Mouse (Mus musculus) heart, adult 2 months (tissue): Measurements from ENCODE around the gene Alkbh5. TPM values are rescaled to one million over a fixed set of nuclear protein-coding genes. Genes with fewer than 3 reads are reported as not detected.

Experiments used
- DNase-seq, 2 experiments: peaks; one replicate each; pipeline ENCODE4 v3.0.0; 2021
- H3K27ac ChIP-seq: fragments of 200-600 bp; 2 replicates; pipeline ENCODE4 v1.8.1; 2022
- H3K27me3 ChIP-seq: fragments of 200-500 bp; 2 replicates; pipeline ENCODE4 v1.6.1; 2012; ENCODE audit warnings: mild to moderate bottlenecking, low read length, inconsistent platforms, mixed read lengths; ENCODE audit not compliant: control insufficient read depth, insufficient read depth
- H3K36me3 ChIP-seq: fragments of 200-500 bp; 2 replicates; pipeline ENCODE4 v1.6.1; 2012; ENCODE audit warnings: low read length, inconsistent platforms; ENCODE audit not compliant: control insufficient read depth, insufficient read depth
- H3K4me1 ChIP-seq: fragments of 200-500 bp; 2 replicates; pipeline ENCODE4 v1.6.1; 2011; ENCODE audit warnings: low read length; ENCODE audit not compliant: control insufficient read depth, insufficient read depth
- H3K4me3 ChIP-seq: fragments of 200-600 bp; 2 replicates; pipeline ENCODE4 v1.8.1; 2022
- H3K79me2 ChIP-seq: fragments of 200-500 bp; replicated peaks from 2 replicates; pipeline ENCODE4 v1.6.1; 2012; ENCODE audit warnings: mild to moderate bottlenecking, inconsistent platforms, low read length, moderate library complexity, mixed read lengths; ENCODE audit not compliant: control insufficient read depth, insufficient read depth
- H3K9ac ChIP-seq: fragments of 200-500 bp; 2 replicates; pipeline ENCODE4 v1.6.1; 2012; ENCODE audit warnings: low read depth, mild to moderate bottlenecking, control low read depth, inconsistent platforms, low read length, mixed read lengths
- CTCF ChIP-seq: fragments of 200-600 bp; IDR thresholded peaks from 2 replicates; pipeline ENCODE4 v1.8.1; 2022; ENCODE audit warnings: antibody characterized with exemption, mild to moderate bottlenecking, moderate library complexity
- EP300 ChIP-seq: fragments of 200-500 bp; IDR thresholded peaks from 2 replicates; pipeline ENCODE4 v1.6.1; 2011; ENCODE audit warnings: low read depth, low read length, control low read depth; ENCODE audit not compliant: insufficient read depth
- POLR2A ChIP-seq: fragments of 200-500 bp; IDR thresholded peaks from 2 replicates; pipeline ENCODE4 v1.6.1; 2011; ENCODE audit warnings: mild to moderate bottlenecking, low read depth, low read length, control low read depth; ENCODE audit not compliant: insufficient read depth
- WGBS: fragments of 180-500 bp; shearing (Covaris S2); methylation state at CpG from one replicate; pipeline ENCODE4 v1.1.7; 2018; 5-methylcytosine and 5-hydroxymethylcytosine counted together
- intact Hi-C: fragments of 180-260 bp; cut with DNase I; formaldehyde crosslinking; loops from one replicate; pipeline ENCODE4 v1.15.1; 2025
- polyA plus RNA-seq: library from polyadenylated mRNA; depleted of rRNA; stranded (reverse); fragments of >200 nt; gene quantifications from 2 replicates; pipeline ENCODE4 v1.2.3, GENCODE M21; 2012
- total RNA-seq, 2 experiments: library from RNA; stranded (reverse); gene quantifications; 2 replicates each; pipeline ENCODE4 v1.2.3; 2021

The Alkbh5 gene
- total and polyA plus RNA-seq, 3 experiments = 24.0 to 90.3 (median 80.1) TPM

GRCm38 (mm10) chr11:60511893-60512292, 24.3 kb upstream of the Alkbh5 start:
- TF ChIP-seq POLR2A = no peak
- no peak for TF ChIP-seq EP300
- TF ChIP-seq CTCF = no peak
- Histone ChIP-seq H3K9ac (no peak overlapping the region), H3K4me1 (no peaks in the 10 kb centered on the region), H3K36me3 (no peaks in the 10 kb centered on the region), H3K79me2 (no peaks in the 10 kb centered on the region), H3K27me3 (0 out of 2 replicates have a peak, but pooled peaks cover 2% of the 10 kb centered on the region), H3K27ac (no peak overlapping the region), H3K4me3 (no peak overlapping the region)
- intact Hi-C loops = loop anchor here (10.0 kb wide), 1 partner anchor 427 kb away; no protein-coding TSS in a partner anchor
- no peak for DNase-seq
- 61% methylated on average over 1 of the region's 1 CpGs for WGBS

- Histone ChIP-seq H3K79me2 (no peaks in the 10 kb centered on the region), H3K27me3 (0 out of 2 replicates have a peak, but pooled peaks cover 2% of the 10 kb centered on the region), H3K4me1 (no peaks in the 10 kb centered on the region), H3K4me3 (no peak overlapping the region), H3K36me3 (no peaks in the 10 kb centered on the region), H3K9ac (no peak overlapping the region), H3K27ac (no peak overlapping the region)
- TF ChIP-seq EP300 (no peak), POLR2A (no peak), CTCF (peak; percentile 59)
- DNase-seq = no peak
- WGBS = 92% methylated on average over 2 of the region's 2 CpGs
- intact Hi-C loops = loop anchor here (10.0 kb wide), 1 partner anchor 428 kb away; no protein-coding TSS in a partner anchor
Measured at GRCm38 (mm10) chr11:60512520-60512919, 23.7 kb upstream of the Alkbh5 start.

- no peaks in the 10 kb centered on the region for H3K27me3 ChIP-seq
Measured at GRCm38 (mm10) chr11:60514941-60515340, 21.2 kb upstream of the Alkbh5 start.

GRCm38 (mm10) chr11:60518305-60518704, 17.9 kb upstream of the Alkbh5 start:
- intact Hi-C loops = loop anchor here (10.0 kb wide), 1 partner anchor 434 kb away; no protein-coding TSS in a partner anchor
- H3K27ac ChIP-seq = no peak overlapping the region
- WGBS = 70% methylated on average over 4 of the region's 4 CpGs
- H3K4me3 ChIP-seq = no peak overlapping the region
- DNase-seq = no peak
- no peaks in the 10 kb centered on the region for H3K79me2 ChIP-seq
- TF ChIP-seq EP300 (no peak), CTCF (no peak), POLR2A (no peak)
- no peaks in the 10 kb centered on the region for H3K36me3 ChIP-seq
- H3K27me3 ChIP-seq = no peaks in the 10 kb centered on the region
- no peak overlapping the region for H3K9ac ChIP-seq
- H3K4me1 ChIP-seq = no peaks in the 10 kb centered on the region

More at GRCm38 (mm10) chr11:60514941-60515340, 21.2 kb upstream of the Alkbh5 start:
- no peak overlapping the region for H3K4me3 ChIP-seq
- H3K9ac ChIP-seq = no peak overlapping the region
- H3K36me3 ChIP-seq = no peaks in the 10 kb centered on the region
- H3K27ac ChIP-seq = no peak overlapping the region
- no peak for DNase-seq
- H3K79me2 ChIP-seq = no peaks in the 10 kb centered on the region
- intact Hi-C loops = loop anchor here (10.0 kb wide), 1 partner anchor 430 kb away; no protein-coding TSS in a partner anchor
- H3K4me1 ChIP-seq = no peaks in the 10 kb centered on the region
- TF ChIP-seq POLR2A = no peak
- no peak for TF ChIP-seq EP300
- WGBS = 54% methylated on average over 2 of the region's 2 CpGs

- DNase-seq = no peak
- TF ChIP-seq POLR2A (no peak), CTCF (no peak), EP300 (no peak)
- Histone ChIP-seq H3K79me2 (no peaks in the 10 kb centered on the region), H3K36me3 (no peaks in the 10 kb centered on the region), H3K4me3 (no peak overlapping the region), H3K4me1 (no peaks in the 10 kb centered on the region), H3K27me3 (no peaks in the 10 kb centered on the region), H3K9ac (no peak overlapping the region), H3K27ac (no peak overlapping the region)
- WGBS = 76% methylated on average over 5 of the region's 5 CpGs
- intact Hi-C loops = no loop called here
Measured at GRCm38 (mm10) chr11:60522027-60522426, 14.2 kb upstream of the Alkbh5 start.

GRCm38 (mm10) chr11:60522661-60523365, 13.4 kb upstream of the Alkbh5 start:
- H3K27ac ChIP-seq = no peak overlapping the region
- 85% methylated on average over 6 of the region's 6 CpGs for WGBS

More at GRCm38 (mm10) chr11:60522661-60523365, 13.4 kb upstream of the Alkbh5 start:
- no peak overlapping the region for H3K9ac ChIP-seq
- H3K4me1 ChIP-seq = no peaks in the 10 kb centered on the region
- DNase-seq = no peak
- H3K4me3 ChIP-seq = no peak overlapping the region
- intact Hi-C loops = no loop called here
- H3K79me2 ChIP-seq = no peaks in the 10 kb centered on the region
- H3K27me3 ChIP-seq = no peaks in the 10 kb centered on the region
- no peak for TF ChIP-seq POLR2A
- no peaks in the 10 kb centered on the region for H3K36me3 ChIP-seq
